Mouse (Mus musculus) fat pad, adult 2 months (tissue): Measurements from ENCODE around the gene F12.

Experiments
- DNase-seq: peaks from one replicate; pipeline ENCODE4 v3.0.0-alpha.2; 2011; ENCODE audit warnings: low read depth, low spot score; ENCODE audit errors: extremely low read depth

The F12 gene

DNA sequence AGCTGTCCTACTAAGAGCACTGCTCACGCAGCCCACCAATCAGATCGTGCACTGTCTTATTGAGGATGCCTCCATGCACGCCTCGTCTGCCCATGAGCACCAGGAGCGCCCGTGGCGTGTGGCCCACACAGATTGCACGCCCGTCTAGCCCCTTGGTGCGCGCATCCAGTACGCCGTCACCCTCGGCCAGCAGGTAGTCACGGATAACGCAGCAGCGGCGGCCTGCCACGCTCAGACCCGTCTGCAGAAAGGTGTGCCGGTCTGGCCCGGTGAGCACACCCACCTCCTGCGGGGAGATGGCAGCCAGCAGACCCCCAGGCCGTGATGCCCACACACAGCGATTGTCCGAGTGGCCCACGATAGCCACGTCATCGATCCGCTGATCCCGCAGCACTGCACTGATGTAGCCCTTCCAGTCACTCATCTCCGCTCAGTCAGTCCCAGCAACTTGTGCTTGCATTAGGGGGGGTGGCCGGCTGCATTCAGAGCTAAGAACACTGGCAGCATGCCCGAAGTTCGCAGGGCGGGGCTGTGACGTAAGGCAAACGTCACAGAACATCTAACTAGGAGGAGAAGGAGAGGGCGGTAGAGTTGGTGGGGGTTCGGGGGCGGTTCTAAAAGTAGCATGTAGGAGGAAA lies 11.7 kb downstream of the F12 start, which contains the start of gene Pfn3:
Gene Pfn3, minus strand, starts transcription at position 490 of the 638 bp plus-strand sequence.
- no peak for DNase-seq

DNA sequence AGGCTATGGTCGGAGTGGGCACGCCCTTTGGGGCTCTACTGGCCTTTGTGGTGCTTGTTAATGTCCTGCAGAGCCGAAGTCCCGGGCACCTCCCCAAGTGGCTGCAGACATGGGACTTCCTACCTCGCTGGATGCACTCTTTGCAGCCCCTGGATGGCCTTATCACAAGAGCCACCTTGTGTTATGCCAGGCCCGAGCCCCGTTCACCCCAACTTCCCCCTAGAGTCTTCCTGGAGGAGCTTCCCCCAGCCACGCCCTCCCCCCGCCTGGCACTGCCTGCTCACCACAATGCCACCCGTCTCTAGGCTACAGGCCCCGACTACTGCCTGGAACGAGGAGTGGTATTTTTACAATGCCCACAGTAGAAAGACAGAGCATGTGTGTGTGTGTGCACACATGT lies 13.3 kb downstream of the F12 start:
- DNase-seq: no peak

DNA sequence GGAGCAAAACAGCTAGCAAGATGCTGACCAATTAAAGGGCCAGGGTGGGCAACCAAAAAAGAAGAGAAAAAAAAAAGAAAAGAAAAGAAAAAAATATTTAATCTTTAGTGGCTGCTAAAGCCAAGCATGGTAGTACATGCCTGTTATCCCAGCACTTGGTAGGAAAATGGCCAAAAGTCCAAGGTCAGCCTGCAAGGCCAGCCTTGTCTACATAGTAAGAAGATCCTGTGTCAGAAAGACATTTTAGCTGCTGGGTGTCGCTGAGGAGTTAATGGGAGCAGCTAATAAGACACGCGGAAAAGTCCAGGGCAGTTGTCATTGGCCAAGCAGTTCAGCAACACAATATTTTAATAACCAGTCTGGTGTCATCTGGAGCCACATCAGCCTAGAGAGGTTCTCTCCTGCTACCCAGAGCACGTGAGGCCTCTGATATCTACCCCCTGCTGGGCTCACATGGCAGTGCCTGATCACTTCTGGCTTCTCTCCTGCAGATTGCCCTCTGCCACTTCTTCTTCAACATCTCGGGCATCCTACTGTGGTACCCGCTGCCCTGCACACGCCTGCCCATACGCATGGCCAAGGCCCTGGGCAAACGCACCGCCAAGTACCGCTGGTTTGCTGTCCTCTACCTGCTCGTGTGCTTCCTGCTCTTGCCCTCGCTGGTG lies 13.8 kb downstream of the F12 start:
- no peak for DNase-seq

DNA sequence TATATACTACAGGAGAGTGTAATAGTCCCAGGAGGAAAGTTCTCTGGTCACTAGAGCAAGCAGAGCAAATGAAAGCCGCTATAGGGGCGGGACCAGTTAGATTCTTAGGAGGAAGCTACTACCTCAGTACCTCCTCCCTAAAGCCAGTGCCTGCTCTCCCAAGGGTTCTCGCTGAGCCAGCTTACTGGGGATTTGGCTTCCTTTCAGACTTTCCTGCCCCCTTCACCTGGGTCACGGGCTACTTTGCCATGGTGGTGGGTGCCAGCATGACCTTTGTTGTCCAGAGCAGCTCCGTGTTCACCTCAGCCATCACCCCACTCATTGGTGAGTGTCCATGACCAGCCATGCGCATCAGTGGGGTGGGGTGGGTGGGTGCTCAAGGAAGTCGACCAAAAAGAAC lies 14.8 kb downstream of the F12 start:
- no peak for DNase-seq

DNA sequence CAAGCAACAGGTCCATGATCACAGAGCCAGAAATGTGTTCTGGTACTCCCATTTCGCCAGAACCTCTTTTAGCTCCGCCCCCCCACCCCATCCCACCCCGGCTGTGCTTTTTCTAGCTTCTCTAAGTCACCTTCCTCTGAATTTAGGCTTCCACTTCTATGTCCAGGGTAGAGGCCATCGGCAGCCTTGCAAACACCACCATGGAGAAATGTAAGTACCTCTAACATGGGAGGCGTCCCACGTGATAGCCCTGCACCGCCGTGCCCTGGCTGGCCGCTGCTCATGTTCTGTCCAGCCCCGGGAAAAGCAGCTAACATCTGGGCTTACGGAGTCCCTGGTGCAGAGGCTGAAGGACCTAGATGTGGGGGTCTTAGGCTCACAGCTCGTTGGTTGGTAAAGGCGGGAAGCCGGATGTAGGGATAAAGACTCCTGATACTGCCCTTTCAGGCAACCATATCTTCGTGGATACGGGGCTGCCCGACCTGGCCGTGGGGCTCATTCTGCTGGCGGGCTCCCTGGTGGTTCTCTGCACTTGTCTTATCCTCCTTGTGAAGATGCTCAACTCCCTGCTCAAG lies 18.0 kb downstream of the F12 start:
- DNase-seq: no peak

DNA sequence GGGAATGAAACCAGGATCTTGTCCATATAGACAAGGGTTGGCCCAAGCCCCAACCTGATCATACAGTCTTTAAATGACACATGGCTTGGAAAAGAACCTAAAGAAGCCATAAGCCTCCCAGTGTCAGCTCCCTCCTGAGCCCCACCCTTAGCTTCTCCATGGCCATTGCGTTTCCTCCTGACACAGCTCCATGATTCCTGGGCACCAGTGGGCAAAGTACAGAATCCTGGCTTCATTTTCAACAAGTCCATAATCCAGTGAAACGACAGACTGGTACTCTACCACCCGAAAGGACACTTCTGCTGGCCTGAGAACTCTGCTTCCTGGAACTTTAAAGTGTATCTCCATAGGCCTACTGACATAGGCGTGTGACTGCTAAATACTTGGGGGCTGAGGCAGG lies 19.3 kb downstream of the F12 start:
- no peak for DNase-seq

DNA sequence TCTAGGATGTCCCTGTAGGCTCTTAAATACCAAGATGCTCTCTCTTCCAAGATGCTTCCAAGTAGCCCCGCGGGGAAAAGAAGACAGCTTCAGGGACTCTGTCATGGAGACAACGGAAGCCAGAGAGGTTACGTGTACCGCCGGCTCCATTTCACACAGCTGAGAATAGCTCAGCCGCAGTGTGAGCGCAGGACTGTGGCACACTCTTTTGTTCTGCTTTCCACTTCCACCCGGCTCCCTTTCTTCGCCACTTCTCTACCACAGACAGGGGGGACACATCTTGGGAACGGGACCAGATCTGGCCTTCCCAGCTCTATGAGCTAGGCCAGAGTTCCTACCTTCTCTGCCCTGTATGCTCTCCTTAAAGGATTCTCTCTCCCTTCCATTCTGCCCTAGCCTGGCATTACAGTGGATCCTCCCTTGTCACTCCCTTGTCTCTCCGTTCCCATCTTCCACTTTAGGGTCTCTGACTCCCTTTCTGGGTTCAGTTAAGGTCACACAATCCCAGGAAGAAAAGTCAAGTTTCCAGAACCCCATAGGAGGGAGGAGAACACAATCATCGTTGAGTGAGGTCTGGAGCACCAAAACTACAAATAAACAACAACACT lies 20.7 kb downstream of the F12 start:
- no peak for DNase-seq

DNA sequence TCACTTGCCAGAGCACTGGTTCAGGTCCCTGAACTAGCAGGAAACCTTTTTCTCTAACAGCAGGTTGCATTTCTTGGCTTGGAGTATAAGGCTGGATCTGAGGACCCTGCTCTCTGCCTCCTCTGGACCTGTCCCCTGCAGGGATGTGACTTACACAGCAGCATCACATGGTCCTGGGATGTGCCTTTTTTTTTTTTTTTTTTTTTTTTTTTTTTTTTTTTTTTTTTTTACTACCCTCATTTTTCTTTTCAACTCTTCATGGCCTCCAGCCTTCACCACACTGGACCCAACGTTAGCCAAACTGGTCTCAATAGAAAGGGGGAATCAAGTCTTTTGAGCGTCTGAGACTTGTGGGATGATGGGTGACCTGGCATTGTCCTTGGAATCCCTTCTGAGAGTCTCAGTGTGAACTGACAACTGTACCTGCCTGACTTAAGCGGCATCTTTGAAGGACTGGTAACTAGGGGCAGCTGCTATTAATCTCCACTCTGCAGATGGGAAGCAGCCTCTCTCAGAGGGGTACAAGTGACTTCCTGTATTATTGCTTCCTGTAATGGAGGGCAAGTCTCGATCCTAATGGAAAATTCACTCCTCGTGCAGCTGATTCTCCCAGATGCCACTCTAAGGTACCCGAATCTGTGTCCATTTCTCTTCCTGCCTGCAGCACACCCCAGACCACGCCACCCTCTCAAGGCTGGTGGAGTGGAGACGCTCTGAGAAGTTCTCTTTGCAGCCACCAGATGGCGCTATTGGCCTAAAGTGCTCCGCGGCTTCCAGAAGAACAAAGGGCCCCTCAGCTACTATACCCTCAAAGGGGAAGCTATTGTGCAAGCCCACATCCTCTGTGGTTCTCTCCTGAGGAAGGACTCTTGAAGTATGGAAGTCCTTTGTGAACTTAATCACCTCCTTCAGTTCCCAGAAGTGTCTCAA lies 21.5 kb downstream of the F12 start:
- DNase-seq: no peak

DNA sequence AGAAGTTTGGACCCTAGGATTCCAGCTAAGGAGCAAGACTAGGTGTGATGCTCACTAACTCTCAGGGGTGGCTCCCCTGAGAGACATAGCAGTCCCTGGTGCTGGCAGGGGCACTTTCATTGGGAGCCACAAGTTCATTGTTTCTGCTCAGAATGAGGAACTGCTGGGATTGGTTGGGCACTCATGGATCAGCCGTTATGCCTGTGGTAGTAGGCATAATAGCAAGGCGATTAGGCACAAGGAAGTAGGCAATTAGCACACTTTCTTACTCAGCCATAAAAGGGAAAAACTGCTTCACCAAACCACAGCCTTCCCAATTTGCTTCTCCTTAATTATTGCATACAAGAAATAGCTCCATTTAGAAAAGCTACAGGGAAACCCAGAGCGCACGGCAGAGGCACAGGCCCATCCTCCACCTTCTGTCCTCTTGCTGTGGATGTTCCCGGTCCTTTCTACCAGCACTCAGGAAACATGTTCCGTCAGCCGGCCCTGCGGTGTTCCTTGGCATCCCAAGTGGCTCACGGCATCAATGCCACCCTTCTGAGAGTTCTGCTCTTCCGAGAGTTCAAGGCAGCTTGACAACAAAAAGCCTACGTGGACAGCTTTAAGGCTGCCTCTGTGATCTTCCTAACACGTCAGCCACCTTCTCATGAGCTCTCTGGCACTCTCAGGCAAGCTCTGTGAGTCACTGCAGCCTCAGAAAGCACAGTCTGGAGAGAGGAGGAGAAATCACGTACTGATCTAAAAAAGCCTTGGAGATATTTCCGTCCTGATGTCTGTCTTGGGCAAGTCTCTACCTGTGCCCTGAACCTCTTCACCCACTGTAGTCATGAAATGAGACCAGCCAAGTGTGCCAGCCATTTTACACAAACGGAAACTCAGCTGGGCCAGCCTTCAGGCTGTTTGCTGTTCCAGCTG lies 22.4 kb downstream of the F12 start:
- peak; percentile 98 for DNase-seq

DNA sequence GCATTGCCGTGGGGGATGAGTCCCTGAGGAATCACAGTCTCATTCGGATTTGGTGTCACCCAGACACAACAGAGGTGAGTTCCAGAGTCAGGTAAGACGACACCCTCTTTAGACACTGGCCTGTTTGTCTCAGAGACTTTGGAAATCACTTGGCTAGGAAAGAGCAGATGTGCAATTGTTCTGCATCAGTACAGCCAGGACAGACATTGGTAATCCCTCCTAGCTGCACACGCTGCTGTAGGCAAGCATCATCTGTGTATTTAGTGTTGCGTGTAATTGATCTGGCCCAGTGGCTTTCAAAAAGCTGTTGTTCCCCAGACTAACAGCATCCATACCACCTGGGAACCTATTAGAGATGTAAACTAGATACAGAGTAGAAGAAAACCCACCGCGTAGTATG lies 23.3 kb downstream of the F12 start:
- DNase-seq: peak; percentile 54

DNA sequence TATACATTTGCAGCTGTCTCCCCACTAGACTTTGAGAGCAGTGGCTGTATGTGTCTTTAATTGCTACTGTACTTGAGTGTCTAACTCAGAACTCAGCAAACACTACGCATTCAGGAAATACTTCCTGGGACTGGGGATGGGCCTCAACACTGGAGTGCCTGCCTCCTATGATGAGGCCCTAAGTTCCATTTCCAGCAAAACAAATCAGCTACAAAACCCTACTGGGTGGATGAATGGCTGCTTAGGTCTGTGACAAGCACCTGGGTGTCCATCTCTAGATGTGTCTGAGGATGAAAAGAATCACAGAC lies 26.6 kb downstream of the F12 start:
- no peak for DNase-seq

DNA sequence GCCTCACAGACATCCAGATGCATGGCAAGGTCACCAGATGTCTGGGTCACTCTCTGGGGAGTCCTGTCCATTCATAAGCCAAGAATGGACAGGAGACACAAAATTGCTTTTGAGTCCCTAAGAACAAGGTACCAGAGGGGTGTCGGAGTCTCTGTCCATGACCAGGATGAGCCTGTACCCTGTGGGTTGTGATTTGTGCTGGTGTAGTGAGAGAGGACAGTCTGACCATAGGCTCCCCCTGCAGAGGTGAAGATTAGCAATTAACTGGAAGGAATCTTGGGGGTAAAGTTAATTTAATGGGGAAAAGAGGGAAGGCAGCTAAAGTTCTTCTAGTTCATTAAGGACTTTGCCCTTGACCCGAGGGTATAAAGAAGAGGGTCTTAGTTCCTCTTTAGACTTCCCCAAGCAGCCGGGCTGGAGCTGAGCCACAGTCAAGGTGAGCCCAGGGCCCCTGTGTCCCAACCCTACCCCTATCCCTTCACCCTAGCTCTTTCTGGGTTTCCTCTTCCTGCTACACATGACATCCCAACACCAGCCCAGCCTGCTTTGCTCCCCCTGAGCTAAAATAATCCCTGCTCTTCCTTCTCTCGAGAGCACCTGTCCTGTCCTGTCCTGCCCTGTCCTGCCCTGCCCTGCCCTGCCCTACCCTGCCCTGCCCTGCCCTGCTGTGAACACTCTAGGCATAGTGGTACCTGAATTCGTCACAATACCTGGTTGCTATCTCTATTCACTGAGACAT lies 27.1 kb downstream of the F12 start:
- no peak for DNase-seq

DNA sequence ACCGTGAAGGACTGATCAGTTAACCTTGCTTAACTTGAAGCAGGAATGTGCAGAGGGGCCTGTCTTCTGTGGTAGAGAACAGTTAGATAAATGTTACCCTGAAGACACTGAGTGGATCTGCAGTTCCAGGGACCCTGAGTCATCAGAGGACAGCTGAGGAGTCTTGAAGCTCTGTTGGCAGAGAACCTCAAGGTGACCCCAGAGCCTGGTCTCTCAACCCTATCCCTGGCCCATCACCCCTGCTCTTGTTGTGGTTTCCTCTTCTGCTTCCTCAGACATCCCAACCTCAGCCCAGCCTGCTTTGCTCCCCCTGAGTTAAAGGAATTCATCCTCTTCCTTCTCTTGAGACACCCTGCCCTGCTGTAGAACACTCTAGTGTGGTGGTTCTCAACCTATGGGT lies 28.5 kb downstream of the F12 start, which contains the start of gene Slc34a1:
Gene Slc34a1, plus strand, starts transcription at position 100 of the 400 bp plus-strand sequence.
- no peak for DNase-seq

DNA sequence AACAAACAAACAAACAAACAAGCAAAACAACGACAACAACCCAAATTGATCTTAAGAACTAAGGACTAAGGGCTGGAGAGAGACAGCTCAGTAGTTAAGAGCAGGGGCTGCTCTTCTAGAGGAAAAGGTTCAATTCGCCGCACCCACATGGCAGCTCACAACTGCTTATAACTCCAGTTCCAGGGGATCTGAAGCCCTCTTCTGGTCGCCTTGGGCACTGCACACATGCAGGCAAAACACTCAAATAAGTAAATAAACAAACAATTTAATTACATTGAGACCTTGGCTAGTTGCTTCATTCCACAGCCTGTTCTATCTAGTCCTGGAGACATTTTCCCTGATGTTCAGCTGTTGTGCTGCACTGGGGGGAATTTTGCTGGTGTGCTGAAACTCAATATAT lies 33.7 kb downstream of the F12 start:
- DNase-seq: no peak

DNA sequence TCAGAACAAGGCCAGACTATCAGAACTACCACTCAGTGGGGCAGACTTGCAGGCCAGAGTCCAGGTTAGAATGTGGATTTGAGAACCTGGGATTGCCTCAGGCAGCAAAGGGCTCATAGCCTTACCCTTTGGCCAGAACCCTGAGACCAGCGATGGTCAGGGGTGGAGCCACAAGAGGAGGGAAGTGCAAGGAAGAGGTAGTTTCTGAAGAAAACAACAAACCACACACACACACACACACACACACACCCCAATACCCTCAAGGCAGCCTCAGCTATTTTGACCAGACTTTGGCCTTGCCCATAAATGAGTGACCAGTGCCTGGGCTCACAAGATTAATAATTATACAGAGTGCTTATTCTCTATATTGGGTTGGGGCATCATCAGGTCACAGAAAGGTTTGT lies 35.0 kb downstream of the F12 start:
- no peak for DNase-seq

DNA sequence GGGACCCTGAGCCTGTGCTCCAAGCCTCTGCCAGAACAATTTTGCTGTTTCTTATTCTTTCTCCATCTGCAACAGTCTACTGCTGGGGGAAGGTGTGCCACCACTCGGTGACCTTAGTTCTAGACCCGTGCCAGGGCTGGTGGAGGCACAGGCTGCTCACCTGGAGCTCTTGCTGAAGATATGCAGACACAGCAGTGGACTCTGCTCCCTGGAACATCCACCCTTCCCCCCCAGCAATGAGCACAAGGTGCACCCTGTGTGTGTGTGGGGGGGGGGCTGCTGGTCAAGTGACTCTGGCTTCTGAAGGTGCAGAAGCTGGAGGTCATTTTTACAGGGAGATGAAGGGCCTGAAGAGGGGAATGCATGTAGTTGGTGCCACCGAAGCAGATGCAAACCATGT lies 35.9 kb downstream of the F12 start:
- no peak for DNase-seq

DNA sequence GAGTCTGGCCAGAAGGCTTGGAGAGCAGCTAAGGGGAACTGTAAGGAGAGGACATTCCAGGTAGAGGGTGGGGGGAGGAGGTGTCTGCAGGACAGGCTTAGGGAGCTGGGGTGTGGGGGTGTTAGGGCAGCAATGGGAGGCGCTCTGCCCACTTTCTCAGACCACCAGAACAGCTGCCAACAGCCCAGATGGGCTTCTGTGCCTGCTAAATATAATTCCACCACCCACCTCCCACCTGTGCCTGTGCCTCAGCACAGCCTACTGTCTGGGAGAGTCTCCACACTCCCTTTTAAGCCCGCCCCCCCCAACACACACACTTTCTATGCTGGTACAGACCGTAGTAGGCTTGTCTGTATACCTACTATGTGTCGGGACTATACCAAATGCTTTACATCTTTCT lies 44.8 kb downstream of the F12 start:
- DNase-seq: no peak

DNA sequence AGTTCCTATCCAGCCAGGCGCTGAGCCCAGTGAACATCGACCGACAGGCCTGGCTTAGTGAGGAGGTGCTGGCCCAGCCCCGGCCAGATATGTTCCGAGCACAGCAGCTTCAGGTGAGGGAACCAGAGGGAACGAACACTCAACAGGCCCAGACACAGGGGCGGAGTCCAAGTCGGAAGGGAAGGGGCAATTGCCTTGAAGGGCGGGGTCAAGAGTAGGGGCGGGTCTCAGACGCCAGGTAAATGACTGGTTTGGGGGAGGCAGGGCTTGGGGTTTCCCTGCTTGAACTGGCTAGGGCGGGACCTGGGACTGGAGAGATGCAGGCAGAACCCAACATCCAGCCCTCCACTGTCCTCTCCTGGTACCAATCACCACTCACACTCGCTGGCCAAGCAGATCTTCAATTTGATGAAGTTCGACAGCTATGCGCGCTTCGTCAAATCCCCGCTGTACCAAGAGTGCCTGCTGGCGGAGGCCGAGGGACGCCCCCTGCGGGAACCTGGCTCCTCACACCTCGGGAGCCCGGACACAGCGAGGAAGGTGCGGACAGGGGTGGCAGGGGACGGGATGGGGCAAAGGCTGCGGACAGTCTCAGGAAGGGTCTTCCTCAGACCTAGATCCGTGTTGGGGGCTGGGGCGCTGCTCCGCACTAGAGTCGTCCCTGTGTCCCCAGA lies 47.5 kb downstream of the F12 start:
- no peak for DNase-seq

DNA sequence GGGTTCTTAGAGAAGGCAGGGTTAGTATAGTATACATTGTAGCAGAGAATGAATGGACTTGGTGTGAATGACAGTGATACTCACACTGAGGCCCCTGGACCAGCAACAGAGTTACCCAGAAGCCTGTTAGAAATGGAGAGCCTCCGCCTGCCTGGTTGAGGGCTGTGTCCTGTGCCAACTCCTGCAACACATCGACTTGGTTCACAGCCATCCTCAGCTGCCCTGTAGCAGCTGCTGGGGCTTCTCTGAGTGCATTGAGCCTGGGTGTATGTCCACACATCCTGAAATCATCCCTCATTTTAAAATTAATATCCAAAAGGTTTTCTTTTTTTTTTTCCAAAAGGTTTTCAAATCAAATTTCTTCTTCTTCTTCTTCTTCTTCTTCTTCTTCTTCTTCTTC lies 50.7 kb downstream of the F12 start:
- DNase-seq: no peak
